Mouse (Mus musculus) CD4-positive, CD25-positive, alpha-beta regulatory T cell, adult 2 months (primary cell): ENCODE data around the gene Rad51b.

Source experiments
- DNase-seq: peaks from one replicate; pipeline ENCODE4 v3.0.0-alpha.2; 2012; ENCODE audit warnings: low read depth, low spot score

Rad51b gene

DNA sequence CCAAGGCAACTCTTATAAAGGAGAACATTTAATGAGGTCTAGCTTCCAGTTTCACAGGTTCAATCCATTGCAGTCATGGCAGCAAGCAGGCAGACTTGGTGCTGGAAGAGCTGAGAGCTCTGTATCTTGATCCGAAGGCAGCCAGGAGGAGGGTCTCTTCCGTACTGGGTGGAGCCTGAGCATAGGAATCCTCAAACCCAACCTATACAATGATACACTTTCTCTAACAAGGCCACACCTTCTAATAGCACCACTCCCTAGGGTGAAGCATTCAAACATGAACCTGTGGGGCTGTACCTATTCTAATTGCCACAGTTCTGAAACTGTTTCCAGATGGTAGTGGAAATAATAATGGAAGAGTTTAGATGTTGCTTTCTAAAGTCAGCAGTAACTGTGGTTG lies 33.5 kb downstream of the Rad51b start:
- DNase-seq, result no peak

DNA sequence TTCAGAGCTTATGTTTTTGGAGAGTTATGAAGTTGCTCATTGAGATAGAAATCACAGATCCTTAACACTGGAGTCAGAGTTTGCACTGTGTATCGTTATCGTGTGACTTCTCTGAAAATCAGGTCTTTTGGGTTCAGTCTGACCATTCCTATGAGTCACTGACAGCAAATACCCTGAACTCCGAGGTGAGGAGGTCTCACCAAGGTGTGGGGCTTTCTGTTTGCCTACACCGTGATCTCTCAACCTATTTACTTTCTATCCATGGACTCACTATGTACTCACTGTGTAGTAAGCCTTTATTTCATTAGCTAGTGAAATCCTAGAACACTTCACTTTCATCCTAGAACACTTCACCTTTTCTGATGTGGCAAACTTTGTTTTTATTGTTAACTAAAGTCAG lies 34.6 kb downstream of the Rad51b start:
- no peak for DNase-seq

DNA sequence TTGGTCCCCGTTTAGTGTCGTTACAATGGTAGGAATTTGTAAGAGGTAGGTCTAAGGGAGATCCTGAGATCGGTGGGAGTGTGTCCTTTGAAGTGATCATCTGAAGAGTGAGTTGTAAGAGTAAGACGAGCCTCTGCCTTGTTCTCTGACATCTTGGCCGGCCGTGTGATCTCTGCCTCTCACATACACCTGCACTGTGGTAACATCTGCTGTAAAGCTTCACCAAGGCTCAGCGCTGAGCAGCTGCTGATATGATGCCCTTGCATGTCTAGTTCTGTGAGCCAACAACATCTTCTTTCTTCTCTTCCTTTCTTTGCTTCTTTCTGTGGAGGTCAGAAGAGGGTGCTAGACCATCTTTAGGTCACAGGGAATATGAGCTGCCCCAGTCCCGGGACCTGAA lies 41.7 kb downstream of the Rad51b start:
- DNase-seq, result no peak

DNA sequence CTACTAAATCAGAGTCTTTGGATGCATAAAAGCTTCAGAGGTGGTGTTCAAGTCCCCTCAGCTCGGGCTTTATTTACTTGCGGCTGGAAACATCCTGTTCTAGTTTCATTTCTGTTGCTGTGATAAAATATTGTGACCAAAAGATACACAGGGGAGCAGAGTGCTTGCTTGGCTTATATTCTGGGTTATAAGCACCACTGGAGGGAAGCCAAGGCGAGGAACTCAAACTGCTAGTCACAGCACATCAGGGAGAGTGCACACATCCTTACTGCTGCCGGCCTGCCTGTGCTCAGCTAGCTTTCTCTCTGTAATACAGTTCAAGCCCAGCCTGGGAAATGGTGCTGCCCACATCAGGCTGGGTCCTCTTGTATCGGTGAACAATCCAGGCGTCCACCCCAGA lies 43.4 kb downstream of the Rad51b start:
- DNase-seq, result no peak

DNA sequence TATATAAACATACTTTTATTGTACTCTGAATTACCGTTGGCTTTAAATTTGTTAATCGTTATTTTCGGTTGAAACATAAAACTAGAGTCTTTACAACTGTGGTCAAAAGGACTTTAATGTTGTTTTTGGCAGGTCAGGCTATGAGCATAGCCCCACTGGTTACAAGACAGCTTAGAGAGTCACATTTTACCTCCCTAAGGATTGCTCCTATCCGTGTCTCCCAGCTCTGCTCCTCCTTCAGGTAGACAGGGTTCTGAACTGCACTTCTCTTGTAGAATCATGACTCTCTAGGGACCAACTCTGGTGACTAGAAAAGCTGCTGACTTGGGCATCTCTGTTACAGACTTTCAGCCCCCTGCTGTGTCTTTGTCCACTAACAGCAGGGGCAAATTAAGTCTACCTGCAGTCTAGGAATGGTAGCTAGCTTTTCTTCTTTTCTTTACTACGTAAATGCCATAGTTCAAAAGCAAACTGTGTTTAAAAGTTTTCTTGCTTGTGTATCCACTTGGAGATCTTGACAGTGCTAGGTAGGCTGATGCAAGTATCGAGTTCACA lies 44.3 kb downstream of the Rad51b start:
- DNase-seq, result no peak

- DNase-seq, result no peak
Measured at GRCm38 (mm10) chr12:79346198-79346733, 49.2 kb downstream of the Rad51b start.

- DNase-seq, result peak; percentile 78
Measured at GRCm38 (mm10) chr12:79347643-79348042, 50.6 kb downstream of the Rad51b start.

GRCm38 (mm10) chr12:79351461-79351860 lies 54.4 kb downstream of the Rad51b start:
- DNase-seq, result no peak

GRCm38 (mm10) chr12:79352086-79352741 lies 55.1 kb downstream of the Rad51b start:
- peak; percentile 16 for DNase-seq

DNA sequence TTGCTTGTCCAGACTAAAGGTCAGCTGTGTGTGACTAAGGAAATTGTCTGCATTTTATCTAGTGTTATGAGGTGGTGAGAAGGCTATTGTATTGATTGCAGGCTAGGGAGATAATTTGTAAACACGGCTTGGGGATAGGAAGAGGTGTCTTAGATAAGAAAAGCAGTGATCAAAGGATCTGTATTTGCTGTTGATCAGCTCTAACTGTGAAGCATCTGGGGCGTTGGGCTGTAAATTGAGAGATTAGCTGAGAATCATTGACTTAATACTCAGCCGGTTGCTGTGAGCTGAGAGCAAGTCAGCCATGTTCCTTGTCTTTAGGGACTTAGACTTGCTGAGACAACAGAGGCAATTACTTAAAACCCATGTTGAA lies 55.6 kb downstream of the Rad51b start:
- DNase-seq, result no peak

- no peak for DNase-seq
Measured at GRCm38 (mm10) chr12:79353356-79353755, 56.3 kb downstream of the Rad51b start.

DNA sequence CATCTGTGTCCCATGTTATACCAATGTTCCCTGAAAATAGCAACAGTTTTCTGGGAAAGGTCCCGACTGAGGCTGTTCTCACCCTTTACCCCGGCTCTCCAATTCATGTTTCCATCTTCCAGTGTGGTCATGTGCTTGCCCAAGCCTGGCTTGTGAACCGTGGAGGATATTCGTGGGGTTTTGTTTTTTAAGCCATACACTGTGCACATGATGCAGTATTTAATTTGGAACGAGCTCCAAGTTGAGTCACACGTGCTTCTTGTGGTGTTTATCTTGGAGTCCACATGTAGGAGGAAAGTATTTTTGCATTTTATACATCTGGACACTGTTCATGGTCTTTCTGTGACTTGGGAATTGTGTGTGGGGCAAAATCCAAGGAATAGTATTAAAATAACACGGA lies 57.5 kb downstream of the Rad51b start:
- DNase-seq, result no peak

DNA sequence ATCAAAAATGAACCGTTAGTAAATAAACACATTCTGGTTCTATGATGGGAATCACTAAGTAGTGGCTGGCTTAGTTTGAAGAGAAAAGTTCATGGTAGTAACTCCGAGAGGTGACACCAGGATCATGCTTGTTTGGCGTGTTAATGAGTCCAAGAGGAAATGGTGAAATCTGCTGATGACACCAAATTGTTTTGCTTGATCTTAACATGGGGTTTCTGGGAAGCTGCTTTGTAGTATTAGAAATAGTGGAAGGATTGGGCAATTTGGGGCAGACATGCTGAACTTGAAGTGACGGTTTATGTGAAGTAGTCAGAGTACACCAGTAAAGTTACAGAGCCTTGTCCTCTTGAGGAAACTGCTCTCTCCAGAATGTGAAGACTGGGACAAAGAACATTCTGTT lies 59.1 kb downstream of the Rad51b start:
- DNase-seq, result no peak

GRCm38 (mm10) chr12:79357631-79358030 lies 60.5 kb downstream of the Rad51b start:
- no peak for DNase-seq

- DNase-seq, result peak; percentile 90
Measured at GRCm38 (mm10) chr12:79358613-79359218, 61.6 kb downstream of the Rad51b start.

- DNase-seq, result peak; percentile 19
Measured at GRCm38 (mm10) chr12:79359404-79359803, 62.3 kb downstream of the Rad51b start.

GRCm38 (mm10) chr12:79362219-79362618 lies 65.1 kb downstream of the Rad51b start:
- peak; percentile 74 for DNase-seq

DNA sequence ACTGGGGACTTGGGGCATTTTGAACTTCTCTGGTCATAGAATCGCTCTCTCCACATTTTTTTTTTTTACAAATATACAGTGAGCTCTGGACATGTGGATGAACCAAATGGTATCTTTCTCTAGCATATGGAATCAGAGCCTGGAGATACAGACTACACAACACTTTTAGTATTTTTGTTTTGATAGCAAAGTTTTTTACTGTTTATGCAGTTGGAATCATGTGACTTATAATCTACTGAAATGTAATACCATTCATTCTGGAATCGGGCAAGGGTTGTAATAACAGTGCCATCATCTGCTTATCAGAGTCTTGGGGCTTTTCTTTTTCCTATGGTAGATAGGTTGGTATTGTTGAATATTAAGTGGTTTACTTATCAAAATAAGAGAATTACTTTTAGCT lies 67.2 kb downstream of the Rad51b start:
- no peak for DNase-seq

- DNase-seq, result no peak
Measured at GRCm38 (mm10) chr12:79368818-79369217, 71.7 kb downstream of the Rad51b start.

- no peak for DNase-seq
Measured at GRCm38 (mm10) chr12:79369512-79370165, 72.6 kb downstream of the Rad51b start.

- no peak for DNase-seq
Measured at GRCm38 (mm10) chr12:79372697-79373096, 75.6 kb downstream of the Rad51b start.

DNA sequence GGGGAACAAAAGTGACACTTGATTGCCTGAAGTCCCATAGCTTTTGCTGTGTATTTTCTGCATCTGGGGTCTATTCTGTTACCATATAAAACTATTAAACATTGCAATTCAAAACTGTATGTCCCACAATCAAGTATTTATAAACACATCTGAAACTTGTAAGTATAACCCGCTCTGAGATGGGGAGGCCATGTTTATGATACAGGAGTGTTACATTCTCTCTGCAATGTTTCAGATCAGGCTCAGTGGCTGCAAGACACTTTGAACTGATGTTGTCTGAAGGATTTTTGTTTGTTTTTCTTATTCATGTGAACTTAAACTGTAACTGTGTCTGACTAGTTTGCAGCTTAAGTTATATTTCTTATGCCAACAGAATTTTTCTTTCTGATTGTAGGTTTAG lies 80.3 kb downstream of the Rad51b start:
- DNase-seq, result no peak

- DNase-seq, result no peak
Measured at GRCm38 (mm10) chr12:79377861-79378260, 80.8 kb downstream of the Rad51b start.
